9 mouse cellular contexts compared by ENCODE assay signal in genomic region chr4:132301965-132302938, GRCm38 (mm10). TPM values are rescaled to one million over a fixed set of nuclear protein-coding genes. Genes with fewer than 3 reads are reported as not detected.
A peak's percentile ranks its signal among the peaks of the same experiment; 100 is the strongest.
DNase-seq lines count a peak whose midpoint lies in the region; ATAC-seq and TF ChIP-seq lines count a peak whose summit lies in the region.
"Had no signal": no experiment of that assay in that cellular context is flagged by ENCODE, and none has a peak within 500 bp of the region (broad histone marks: within the 10 kb centered on the region; RNA-seq: fewer than 3 reads in every experiment).

No protein-coding gene starts in this region.

- peak; percentile 46 for ATAC-seq in CD4-positive, CD25-positive, alpha-beta regulatory T cell, adult 4 months
- ATAC-seq in forebrain, embryonic 16.5 days, result no peak
- ATAC-seq in liver, embryonic 16.5 days (ENCODE audit: low read depth), result no peak

- peak overlapping the region; percentile 72 for H3K27ac ChIP-seq in gastrocnemius, adult 2 months
- H3K27ac ChIP-seq in forebrain, embryonic 16.5 days (ENCODE audit: low read length), result no peak overlapping the region
- no peak overlapping the region for H3K27ac ChIP-seq in liver, embryonic 16.5 days (ENCODE audit: low read length)

- no peaks in the 10 kb centered on the region for H3K36me3 ChIP-seq in forebrain, embryonic 16.5 days (ENCODE audit: control insufficient read depth, insufficient read depth)
- H3K36me3 ChIP-seq in liver, embryonic 16.5 days (ENCODE audit: control insufficient read depth, insufficient read depth), result no peaks in the 10 kb centered on the region

- intact Hi-C loops in gastrocnemius, adult 2 months (cut with DNase I), result no loop called here

- H3K9ac ChIP-seq in forebrain, embryonic 16.5 days (replicated peaks; ENCODE audit: low read depth, low read length), result no peak overlapping the region; the same call in 1 of the 2 replicates
- H3K9ac ChIP-seq in liver, embryonic 16.5 days (ENCODE audit: low read depth, low read length), result peak overlapping the region; percentile 65

- no peak for TF ChIP-seq CTCF in gastrocnemius, adult 2 months (IDR thresholded peaks at IDR 0.05)

- peak overlapping the region; percentile 72 for H3K4me3 ChIP-seq in gastrocnemius, adult 2 months
- H3K4me3 ChIP-seq in forebrain, embryonic 16.5 days (replicated peaks; ENCODE audit: low read length), result peak overlapping the region; percentile 44
- H3K4me3 ChIP-seq in liver, embryonic 16.5 days (ENCODE audit: low read depth, low read length), result peak overlapping the region; percentile 65

- no peaks in the 10 kb centered on the region for H3K9me3 ChIP-seq in forebrain, embryonic 16.5 days (ENCODE audit: control insufficient read depth, low read length)
- no peaks in the 10 kb centered on the region for H3K9me3 ChIP-seq in liver, embryonic 16.5 days (replicated peaks; ENCODE audit: control insufficient read depth, low read length)

- no peaks in the 10 kb centered on the region for H3K4me1 ChIP-seq in forebrain, embryonic 16.5 days (replicated peaks; ENCODE audit: control insufficient read depth, insufficient read depth, low read length)
- H3K4me1 ChIP-seq in liver, embryonic 16.5 days (ENCODE audit: control insufficient read depth, low read depth, low read length), result peaks cover 22% of the 10 kb centered on the region

- no peaks in the 10 kb centered on the region for H3K27me3 ChIP-seq in forebrain, embryonic 16.5 days (replicated peaks; ENCODE audit: control insufficient read depth, insufficient read depth, low read length)
- H3K27me3 ChIP-seq in liver, embryonic 16.5 days (ENCODE audit: control insufficient read depth, insufficient read depth, low read depth, low read length), result no peaks in the 10 kb centered on the region

- no peak for DNase-seq in gastrocnemius, adult 2 months
- DNase-seq in gastrocnemius, postnatal 4 days (ENCODE audit: low spot score in 2 of 2), result no peak
- no peak for DNase-seq in left cerebral cortex, adult 11 months (ENCODE audit: low spot score)
- DNase-seq in retina, postnatal 1 day, result no peak
- DNase-seq in layer of hippocampus, postnatal 36 days, result no peak

- WGBS in forebrain, embryonic 16.5 days, result 69% methylated on average over 16 of the region's 16 CpGs
- WGBS in liver, embryonic 16.5 days (ENCODE audit: insufficient replicate concordance), result 52% methylated on average over 16 of the region's 16 CpGs

- H3K4me2 ChIP-seq in forebrain, embryonic 16.5 days (ENCODE audit: low read length), result peak overlapping the region; percentile 56
- H3K4me2 ChIP-seq in liver, embryonic 16.5 days (ENCODE audit: low read depth, low read length), result peak overlapping the region; percentile 76

RNA-seq across cellular contexts. Expression of gene Rab42, which starts 0.9 kb away (rescaled TPM):
- total RNA-seq in gastrocnemius, adult 2 months (2021), result under 1 TPM in 1 of 2 experiments, not detected in 1; 0.33 TPM
- total RNA-seq in gastrocnemius, postnatal 4 days (2021), result 1 to 10 TPM; 1.0 to 1.3 TPM
- 1 to 10 TPM in 1 of 2 experiments, not detected in 1; 1.0 TPM for polyA plus RNA-seq in CD4-positive, CD25-positive, alpha-beta regulatory T cell, adult 4 months (2017; shearing (Covaris generic))
- polyA plus RNA-seq in forebrain, embryonic 16.5 days (2015; fragmentation: Nextera tagmentation; extraction: Ambion mirVana), result 0.80 and 1.4 TPM in 2 replicates
- 0.41 and 0.61 TPM in 2 replicates for polyA plus RNA-seq in liver, embryonic 16.5 days (2015; fragmentation: Nextera tagmentation; extraction: Ambion mirVana)
- 1 to 10 TPM; 1.2 to 2.6 TPM for total RNA-seq in layer of hippocampus, postnatal 36 days (2021)
- total RNA-seq: neutrophil, adult 5-6 weeks had no signal

RNA-seq across cellular contexts. Expression of gene Trnau1ap, which starts 27.1 kb away (rescaled TPM):
- total RNA-seq in gastrocnemius, adult 2 months (2021), result 10 to 100 TPM; 10.4 to 11.7 TPM
- 10 to 100 TPM; 25.0 to 26.6 TPM for total RNA-seq in gastrocnemius, postnatal 4 days (2021)
- 10 to 100 TPM; 40.7 to 48.9 TPM for polyA plus RNA-seq in CD4-positive, CD25-positive, alpha-beta regulatory T cell, adult 4 months (2017; shearing (Covaris generic))
- 81.9 and 86.4 TPM in 2 replicates for polyA plus RNA-seq in forebrain, embryonic 16.5 days (2015; fragmentation: Nextera tagmentation; extraction: Ambion mirVana)
- 26.9 and 27.3 TPM in 2 replicates for polyA plus RNA-seq in liver, embryonic 16.5 days (2015; fragmentation: Nextera tagmentation; extraction: Ambion mirVana)
- 10 to 100 TPM; 18.6 to 19.6 TPM for total RNA-seq in layer of hippocampus, postnatal 36 days (2021)

RNA-seq across cellular contexts. Expression of gene Taf12, which starts 28.1 kb away (rescaled TPM):
- total RNA-seq in gastrocnemius, adult 2 months (2021), result 10 to 100 TPM; 34.7 to 38.4 TPM
- 10 to 100 TPM; 26.6 to 29.2 TPM for total RNA-seq in gastrocnemius, postnatal 4 days (2021)
- polyA plus RNA-seq in CD4-positive, CD25-positive, alpha-beta regulatory T cell, adult 4 months (2017; shearing (Covaris generic)), result 10 to 100 TPM; 84.4 to 91.9 TPM
- polyA plus RNA-seq in forebrain, embryonic 16.5 days (2015; fragmentation: Nextera tagmentation; extraction: Ambion mirVana), result 43.5 and 43.8 TPM in 2 replicates
- 31.0 and 35.3 TPM in 2 replicates for polyA plus RNA-seq in liver, embryonic 16.5 days (2015; fragmentation: Nextera tagmentation; extraction: Ambion mirVana)
- total RNA-seq in layer of hippocampus, postnatal 36 days (2021), result 10 to 100 TPM; 23.6 to 23.7 TPM

RNA-seq across cellular contexts. Expression of gene Gmeb1, which starts 40.9 kb away (rescaled TPM):
- total RNA-seq in gastrocnemius, adult 2 months (2021), result 10 to 100 TPM in 1 of 2 experiments, 1 to 10 TPM in 1; 8.7 to 10.6 TPM
- 10 to 100 TPM; 18.7 to 19.5 TPM for total RNA-seq in gastrocnemius, postnatal 4 days (2021)
- polyA plus RNA-seq in CD4-positive, CD25-positive, alpha-beta regulatory T cell, adult 4 months (2017; shearing (Covaris generic)), result 10 to 100 TPM; 16.7 to 17.7 TPM
- 44.3 and 55.3 TPM in 2 replicates for polyA plus RNA-seq in forebrain, embryonic 16.5 days (2015; fragmentation: Nextera tagmentation; extraction: Ambion mirVana)
- polyA plus RNA-seq in liver, embryonic 16.5 days (2015; fragmentation: Nextera tagmentation; extraction: Ambion mirVana), result 12.2 and 12.7 TPM in 2 replicates
- total RNA-seq in layer of hippocampus, postnatal 36 days (2021), result 10 to 100 TPM; 21.3 to 24.7 TPM

RNA-seq across cellular contexts. Expression of gene Rcc1, which starts 51.2 kb away (rescaled TPM):
- 1 to 10 TPM; 7.7 to 7.8 TPM for total RNA-seq in gastrocnemius, adult 2 months (2021)
- 10 to 100 TPM; 25.3 to 27.7 TPM for total RNA-seq in gastrocnemius, postnatal 4 days (2021)
- 10 to 100 TPM; 11.7 to 23.9 TPM for polyA plus RNA-seq in CD4-positive, CD25-positive, alpha-beta regulatory T cell, adult 4 months (2017; shearing (Covaris generic))
- polyA plus RNA-seq in forebrain, embryonic 16.5 days (2015; fragmentation: Nextera tagmentation; extraction: Ambion mirVana), result 51.3 and 52.3 TPM in 2 replicates
- polyA plus RNA-seq in liver, embryonic 16.5 days (2015; fragmentation: Nextera tagmentation; extraction: Ambion mirVana), result 41.3 and 44.2 TPM in 2 replicates
- 10 to 100 TPM; 11.9 to 13.4 TPM for total RNA-seq in layer of hippocampus, postnatal 36 days (2021)
